Mouse (Mus musculus) monocyte, adult 2 months (primary cell): ENCODE data around the gene Dgkg.

Experiments
- DNase-seq, 2 experiments: peaks; one replicate each; pipeline ENCODE4 v3.0.0; 2022; ENCODE audit warnings: low spot score in 2 of 2, low read depth in 1 of 2

The Dgkg gene

DNA sequence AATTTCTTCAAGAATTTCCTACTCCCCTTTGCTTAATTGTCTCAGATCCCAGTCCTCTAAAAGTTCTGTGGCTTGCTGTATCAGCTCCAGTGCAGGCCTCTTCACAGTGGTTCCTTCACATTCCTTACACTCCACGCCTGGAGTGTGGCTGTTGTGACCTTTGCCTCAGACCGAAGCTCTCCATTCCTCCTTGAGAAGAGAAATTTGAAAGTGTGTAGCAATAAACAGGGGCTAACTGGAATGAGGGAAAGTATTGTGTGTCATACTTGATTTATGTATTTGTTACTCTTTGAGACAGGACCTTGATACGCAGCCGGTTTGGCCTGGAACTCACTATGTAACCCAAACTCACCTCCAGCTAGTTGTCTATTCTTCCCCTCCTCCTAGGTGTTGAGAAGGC is 215.7 kb downstream of the Dgkg start:
- no peak for DNase-seq

DNA sequence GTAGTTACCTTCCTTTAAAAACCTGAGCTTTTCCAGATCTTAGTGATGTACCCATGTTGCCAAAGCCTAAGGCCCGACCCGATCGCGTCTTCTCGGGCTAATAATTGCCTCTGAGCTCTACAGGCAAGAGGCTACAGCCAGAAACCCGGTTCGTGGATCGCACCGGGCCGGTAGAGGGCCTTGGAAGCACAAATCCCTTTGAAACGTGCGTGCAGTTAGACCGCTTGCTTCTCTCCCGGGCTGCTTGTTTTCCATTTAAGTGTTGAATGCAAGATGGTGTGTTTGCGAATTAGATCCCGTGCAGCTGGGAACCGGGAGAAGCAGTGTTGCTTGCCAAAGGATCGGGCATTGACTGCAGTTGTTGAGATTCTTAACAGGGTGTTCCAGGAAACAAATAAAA is 216.8 kb downstream of the Dgkg start:
- DNase-seq, result no peak

DNA sequence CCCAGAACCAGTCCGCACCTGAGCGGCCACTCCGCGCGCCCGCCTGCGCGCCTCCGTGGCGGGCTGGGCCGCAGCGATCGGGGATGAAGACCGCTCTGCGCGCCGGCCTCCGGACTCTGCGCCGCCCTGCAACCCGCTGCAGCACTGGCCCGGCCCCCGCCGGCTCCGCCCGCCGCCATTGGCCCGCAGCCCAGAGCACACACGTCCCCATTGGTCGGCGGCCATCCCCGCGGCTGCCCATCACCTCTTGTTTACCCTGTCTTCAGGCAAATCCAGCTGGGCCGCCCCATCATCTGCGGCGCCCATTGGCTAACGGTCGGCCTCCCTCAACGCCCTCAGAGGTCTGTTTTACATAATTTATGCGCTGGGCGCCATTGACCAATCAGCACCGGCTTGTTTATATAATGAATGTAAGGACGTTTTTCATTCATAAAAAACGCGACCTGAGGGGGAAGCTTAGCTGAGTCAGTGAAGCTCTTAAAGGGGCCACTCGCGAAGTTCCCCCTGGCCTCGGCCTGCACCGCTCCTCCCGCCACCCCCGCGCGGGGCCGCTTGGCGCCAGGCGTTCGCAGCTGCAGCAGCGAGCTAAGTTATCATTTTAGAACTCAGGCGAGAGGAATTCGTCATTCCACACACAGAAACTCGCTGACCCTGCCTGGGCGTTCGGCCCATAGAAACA is 217.4 kb downstream of the Dgkg start, which contains the start of gene Etv5:
TSS of gene Etv5 (minus strand) at position 221 of the 679 bp plus-strand sequence.
- peak; percentile 96 to 97 for DNase-seq

DNA sequence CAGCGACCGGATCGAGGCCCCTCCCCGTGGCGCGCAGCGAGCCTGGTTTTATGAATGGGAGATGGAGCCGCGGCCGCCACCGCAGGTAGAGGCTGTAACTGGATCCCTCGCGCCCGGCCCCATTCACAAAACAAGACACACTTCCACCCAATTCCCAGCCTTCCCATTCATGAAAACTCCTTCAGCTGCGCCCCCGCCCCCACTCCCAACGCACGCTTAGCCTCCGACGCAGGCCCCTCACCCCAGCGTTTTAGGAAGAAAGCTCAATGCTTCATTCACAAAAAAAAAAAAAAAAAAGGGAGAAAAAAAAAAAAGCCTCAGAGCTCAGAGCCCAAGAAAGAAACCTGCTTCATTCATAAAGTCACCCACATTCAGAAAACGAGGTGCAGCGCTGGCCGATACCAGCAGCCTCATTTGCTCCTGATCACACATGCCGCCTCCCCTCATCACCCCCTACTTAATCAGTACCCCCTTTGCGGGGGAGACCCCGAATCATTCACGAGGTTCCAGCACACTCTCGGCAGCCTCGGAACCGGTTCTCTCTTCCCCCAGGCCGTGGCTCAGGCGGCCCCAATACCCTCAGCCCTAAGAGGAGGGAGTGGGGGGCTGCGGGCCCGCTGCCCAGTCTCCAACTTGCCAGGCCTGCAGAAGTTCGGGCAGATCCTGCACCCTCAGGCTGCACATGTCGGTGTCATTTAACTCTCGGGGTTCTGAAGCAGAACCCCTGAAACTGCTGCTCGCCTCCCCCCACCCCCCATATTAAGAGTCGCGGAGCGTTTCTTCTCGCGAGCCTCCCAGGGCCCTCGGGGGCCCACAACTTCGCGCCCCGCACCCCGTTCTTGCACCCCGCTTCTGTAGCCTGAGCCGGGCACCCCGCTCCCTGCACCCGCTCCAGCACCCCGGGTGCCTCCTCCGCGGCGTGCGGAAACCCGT is 218.3 kb downstream of the Dgkg start:
- no peak for DNase-seq

GRCm38 (mm10) chr16:22436106-22436505 is 220.9 kb downstream of the Dgkg start:
- DNase-seq, result no peak

DNA sequence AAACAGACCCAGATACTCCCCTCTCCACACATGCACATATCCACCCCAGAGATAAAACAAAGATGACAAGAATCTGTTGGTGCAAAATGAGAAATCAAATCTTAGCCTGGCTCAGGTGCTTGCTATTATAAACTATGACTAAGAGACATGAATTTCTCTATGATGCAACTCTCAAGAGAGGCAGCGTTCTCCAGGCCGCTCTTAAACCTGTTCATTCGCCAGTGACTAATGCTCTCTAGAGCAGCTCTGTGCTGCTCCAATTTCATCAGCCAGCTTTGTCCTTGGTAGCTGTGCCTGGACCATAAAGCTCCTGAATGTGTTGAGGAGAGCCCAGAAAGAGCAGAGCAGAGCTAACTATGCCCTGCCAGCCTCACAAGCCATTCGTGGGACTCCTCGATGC is 222.5 kb downstream of the Dgkg start:
- DNase-seq, result no peak

DNA sequence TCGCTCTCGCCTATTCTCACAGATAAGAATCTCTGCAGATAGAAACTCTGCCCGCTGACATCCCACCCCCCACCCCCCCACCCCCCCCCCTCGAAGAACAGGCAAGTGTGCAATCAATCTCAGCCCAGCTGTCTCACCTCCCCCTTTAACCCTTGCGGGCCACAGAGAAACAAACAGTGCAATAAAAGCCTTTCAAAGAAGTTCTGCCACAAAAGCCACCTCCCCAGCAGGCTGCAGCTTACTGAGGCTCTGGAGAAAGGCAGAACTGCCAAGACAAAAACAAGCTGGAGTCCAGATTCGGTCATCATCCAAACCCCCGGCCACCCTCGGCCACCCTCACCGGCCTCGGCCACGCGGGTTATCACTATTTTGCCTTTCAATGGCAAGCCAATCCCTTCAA is 223.1 kb downstream of the Dgkg start:
- DNase-seq, result no peak

- DNase-seq, result no peak
These were observed 225.2 kb downstream of the Dgkg start for GRCm38 (mm10) chr16:22431773-22432172.

DNA sequence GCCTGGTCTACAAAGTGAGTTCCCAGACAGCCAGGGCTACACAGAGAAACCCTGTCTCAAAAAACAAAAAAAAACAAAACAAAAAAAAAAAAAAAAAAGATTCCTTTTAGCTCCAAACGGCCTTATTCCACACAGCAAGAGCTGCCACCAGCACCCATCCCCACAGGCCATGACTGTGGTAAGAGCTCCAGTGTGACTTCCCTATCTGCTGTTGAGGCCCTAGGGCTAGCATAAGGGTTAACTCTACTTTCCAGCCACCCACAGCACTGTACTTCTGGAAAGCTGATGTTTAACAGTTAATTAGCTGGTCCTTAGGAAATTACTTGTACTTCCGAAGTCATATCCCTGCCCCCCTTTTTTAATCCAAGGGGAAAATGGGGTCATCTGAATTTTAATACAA is 225.7 kb downstream of the Dgkg start:
- no peak for DNase-seq

GRCm38 (mm10) chr16:22430211-22430951 is 226.6 kb downstream of the Dgkg start:
- DNase-seq, result no peak

DNA sequence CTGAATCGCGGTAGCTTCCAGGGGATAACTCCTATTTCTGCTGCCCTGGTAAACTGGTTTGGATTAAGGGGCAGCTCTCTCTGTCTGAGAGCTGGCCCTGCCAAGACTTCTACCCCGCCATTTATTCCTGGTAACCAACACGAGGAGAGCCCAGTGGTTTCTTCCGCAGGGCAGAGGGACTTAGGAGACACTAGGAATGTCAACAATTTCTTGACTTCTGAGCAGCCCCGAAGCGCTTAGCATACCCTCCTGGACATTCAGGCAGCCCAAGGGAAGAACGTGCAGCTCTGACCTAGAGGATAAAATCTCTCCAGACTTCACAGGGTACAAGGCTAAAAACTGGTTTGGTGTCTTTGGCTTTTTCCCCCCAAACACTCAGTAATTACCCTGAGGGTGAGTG is 227.6 kb downstream of the Dgkg start:
- DNase-seq, result no peak

DNA sequence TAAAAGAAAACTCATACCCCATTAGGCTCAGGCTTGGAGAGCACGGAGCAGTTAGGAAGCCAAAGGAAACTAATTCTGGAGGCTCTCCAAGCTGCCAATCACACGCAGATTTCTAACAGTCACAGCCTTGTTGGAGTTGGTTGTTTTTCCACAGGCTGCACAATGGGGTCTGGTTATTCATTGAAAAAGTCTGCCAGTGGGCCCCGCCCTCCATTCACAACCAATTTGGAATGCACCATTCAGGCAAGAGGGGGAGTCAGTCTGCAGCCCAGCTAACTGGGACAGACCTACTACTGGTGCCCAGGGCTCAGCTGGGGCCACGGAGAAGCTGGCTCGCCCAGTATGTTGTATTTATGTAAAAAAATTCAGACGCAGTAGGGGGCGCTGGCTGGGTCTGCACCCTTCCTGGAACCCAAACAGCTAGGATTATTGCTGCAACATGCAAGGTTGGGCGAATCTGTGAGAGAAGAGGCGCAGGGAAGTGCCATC is 228.1 kb downstream of the Dgkg start:
- no peak for DNase-seq

DNA sequence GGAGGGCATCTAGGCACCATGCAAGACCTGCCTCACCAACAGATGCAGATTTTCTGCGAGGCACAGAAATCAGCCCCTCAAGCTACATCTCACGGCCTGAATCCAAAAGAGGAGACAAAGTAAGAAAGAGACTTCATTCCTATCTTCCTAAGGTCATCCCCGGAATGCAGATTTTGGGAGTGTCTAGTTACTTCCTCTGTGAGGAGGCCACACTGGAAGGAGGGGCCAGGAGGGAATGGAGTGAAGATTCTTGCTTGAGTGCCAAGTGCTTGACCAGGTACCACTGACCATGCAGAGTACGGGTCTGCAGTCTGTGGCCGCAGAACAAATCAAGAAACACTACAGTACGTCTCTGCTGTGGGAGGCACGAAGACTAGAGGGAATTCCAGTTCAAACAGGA is 230.2 kb downstream of the Dgkg start:
- DNase-seq, result no peak

DNA sequence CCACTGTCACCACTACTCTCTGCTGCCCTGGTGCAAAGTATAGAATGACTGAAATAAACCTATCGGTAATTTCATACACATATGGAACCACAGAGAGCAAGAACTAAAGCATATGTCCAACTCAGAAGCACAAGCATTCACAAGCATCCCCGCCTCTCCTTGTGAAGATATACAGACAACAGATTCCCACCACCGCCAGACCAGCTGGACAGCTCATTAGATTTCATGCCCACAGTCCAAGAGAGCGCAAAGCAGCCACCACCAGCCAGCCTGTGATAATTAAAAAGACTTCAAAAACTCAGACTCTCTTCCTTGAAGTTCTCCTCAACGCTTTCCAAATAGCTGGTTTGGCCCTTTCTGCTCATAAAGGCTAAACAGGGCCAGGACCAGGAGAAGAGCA is 234.8 kb downstream of the Dgkg start:
- DNase-seq, result no peak
